Mouse (Mus musculus) ovary, postnatal 14 days (tissue): Measurements from ENCODE around the gene Nek6.

ENCODE experiments used
- DNase-seq: peaks from one replicate; pipeline ENCODE4 v3.0.0; 2022; ENCODE audit warnings: low spot score

Nek6 gene

GRCm38 (mm10) chr2:38621076-38621475 lies 109.6 kb downstream of the Nek6 start:
- no peak for DNase-seq

- DNase-seq = peak; percentile 15
Observed at GRCm38 (mm10) chr2:38621610-38622021, 110.2 kb downstream of the Nek6 start.

GRCm38 (mm10) chr2:38623411-38623810 lies 112.0 kb downstream of the Nek6 start:
- DNase-seq = no peak

- no peak for DNase-seq
Observed at GRCm38 (mm10) chr2:38623821-38624590, 112.6 kb downstream of the Nek6 start.

GRCm38 (mm10) chr2:38628801-38629200 lies 117.4 kb downstream of the Nek6 start:
- no peak for DNase-seq

GRCm38 (mm10) chr2:38629451-38629850 lies 118.0 kb downstream of the Nek6 start:
- DNase-seq = no peak

GRCm38 (mm10) chr2:38630574-38630973 lies 119.1 kb downstream of the Nek6 start:
- no peak for DNase-seq

GRCm38 (mm10) chr2:38637716-38638267 lies 126.3 kb downstream of the Nek6 start:
- no peak for DNase-seq

GRCm38 (mm10) chr2:38641761-38642160 lies 130.3 kb downstream of the Nek6 start:
- no peak for DNase-seq

- peak; percentile 75 for DNase-seq
Observed at GRCm38 (mm10) chr2:38643625-38644427, 132.4 kb downstream of the Nek6 start, which contains the start of gene Psmb7. Gene Psmb7 (minus strand): TSS chr2:38644087.
